Mouse (Mus musculus) MEL (cell line): ENCODE results near the gene Llgl2. TPM values are rescaled to one million over a fixed set of nuclear protein-coding genes. Genes with fewer than 3 reads are reported as not detected.

ENCODE experiments used
- DNase-seq: peaks from one replicate; pipeline ENCODE4 v3.0.0; 2011; ENCODE audit warnings: low read depth, low spot score
- H3K27ac ChIP-seq: 2 replicates; pipeline ENCODE4 v1.5.1; 2012; ENCODE audit warnings: low read depth, mild to moderate bottlenecking, control low read depth, low read length, moderate library complexity; ENCODE audit not compliant: control insufficient read depth
- H3K27me3 ChIP-seq, 2 experiments: fragments of 150-350 bp in 1 of 2; sonication (generic) in 1 of 2; 2 replicates each; pipeline ENCODE4 v1.6.1; 2012; ENCODE audit warnings: low read length in 2 of 2, mild to moderate bottlenecking in 2 of 2, improper control_type of control experiment in 1 of 2, moderate library complexity in 1 of 2; ENCODE audit not compliant: insufficient read depth in 2 of 2, control insufficient read depth in 1 of 2
- H3K36me3 ChIP-seq, 2 experiments: 2 replicates each; pipeline ENCODE4 v1.6.1; 2012 to 2014; ENCODE audit warnings: low read length in 2 of 2, improper control_type of control experiment in 1 of 2, inconsistent platforms in 1 of 2, mild to moderate bottlenecking in 1 of 2; ENCODE audit not compliant: insufficient read depth in 2 of 2, control insufficient read depth in 1 of 2
- H3K4me1 ChIP-seq, 2 experiments: fragments of 150-350 bp in 1 of 2; sonication (generic) in 1 of 2; 2 replicates each; pipeline ENCODE4 v1.6.1; 2012; ENCODE audit warnings: low read length in 2 of 2, improper control_type of control experiment in 1 of 2, mild to moderate bottlenecking in 1 of 2; ENCODE audit not compliant: insufficient read depth in 2 of 2, control insufficient read depth in 1 of 2
- H3K4me3 ChIP-seq, 2 experiments: fragments of 150-350 bp in 1 of 2; sonication (generic) in 1 of 2; 2 replicates each; pipeline ENCODE4 v1.5.1; 2012; ENCODE audit warnings: low read depth in 2 of 2, low read length in 2 of 2, mild to moderate bottlenecking in 2 of 2, moderate library complexity in 2 of 2, control low read depth in 1 of 2, improper control_type of control experiment in 1 of 2; ENCODE audit not compliant: control insufficient read depth in 1 of 2, insufficient read depth in 1 of 2
- H3K79me2 ChIP-seq: 2 replicates; pipeline ENCODE4 v1.6.1; 2012; ENCODE audit warnings: mild to moderate bottlenecking, low read length, moderate library complexity; ENCODE audit not compliant: control insufficient read depth, poor library complexity, insufficient read depth
- H3K9ac ChIP-seq: 2 replicates; pipeline ENCODE4 v1.6.1; 2012; ENCODE audit warnings: low read depth, mild to moderate bottlenecking, control low read depth, low read length, moderate library complexity; ENCODE audit not compliant: control insufficient read depth, poor library complexity, severe bottlenecking
- H3K9me3 ChIP-seq: fragments of 150-350 bp; sonication (generic); replicated peaks from 2 replicates; pipeline ENCODE4 v1.6.1; 2012; ENCODE audit warnings: mild to moderate bottlenecking, low read length, improper control_type of control experiment, moderate library complexity; ENCODE audit not compliant: insufficient read depth
- BHLHE40 ChIP-seq: IDR thresholded peaks from 2 replicates; pipeline ENCODE4 v1.6.1; 2012; ENCODE audit warnings: low read depth, mild to moderate bottlenecking, inconsistent platforms, low read length, improper control_type of control experiment, borderline replicate concordance
- CHD1 ChIP-seq: IDR thresholded peaks from 2 replicates; pipeline ENCODE4 v1.6.1; 2012; ENCODE audit warnings: low read depth, mild to moderate bottlenecking, inconsistent platforms, low read length, improper control_type of control experiment
- CHD2 ChIP-seq: IDR thresholded peaks from 2 replicates; pipeline ENCODE4 v1.6.1; 2011; ENCODE audit warnings: low read length, improper control_type of control experiment
- CTCF ChIP-seq, 3 experiments: IDR thresholded peaks in 2 of 3; conservative IDR thresholded peaks in 1 of 3; 2 replicates each; pipeline ENCODE4 v1.5.1; 2011 to 2012; ENCODE audit warnings: low read length in 3 of 3, low read depth in 2 of 3, mild to moderate bottlenecking in 2 of 3, improper control_type of control experiment in 1 of 3, inconsistent platforms in 1 of 3, mixed read lengths in 1 of 3, moderate library complexity in 1 of 3; ENCODE audit not compliant: control insufficient read depth in 1 of 3, insufficient read depth in 1 of 3, poor library complexity in 1 of 3, severe bottlenecking in 1 of 3
- ELF1 ChIP-seq: IDR thresholded peaks from 2 replicates; pipeline ENCODE4 v1.6.1; 2014; ENCODE audit warnings: low read depth, mild to moderate bottlenecking, inconsistent platforms, low read length, improper control_type of control experiment, moderate library complexity
- EP300 ChIP-seq, 2 experiments: IDR thresholded peaks; 2 replicates each; pipeline ENCODE4 v1.6.1; 2011; ENCODE audit warnings: improper control_type of control experiment in 2 of 2, low read length in 2 of 2, low read depth in 1 of 2, mild to moderate bottlenecking in 1 of 2
- ETS1 ChIP-seq: IDR thresholded peaks from 2 replicates; pipeline ENCODE4 v1.6.1; 2012; ENCODE audit warnings: low read depth, mild to moderate bottlenecking, inconsistent platforms, low read length, improper control_type of control experiment, moderate library complexity
- MAX ChIP-seq: IDR thresholded peaks from 2 replicates; pipeline ENCODE4 v1.6.1; 2011; ENCODE audit warnings: low read length, improper control_type of control experiment
- MEF2A ChIP-seq: IDR thresholded peaks from 2 replicates; pipeline ENCODE4 v1.6.1; 2014; ENCODE audit warnings: low read depth, mild to moderate bottlenecking, inconsistent platforms, low read length, improper control_type of control experiment; ENCODE audit not compliant: poor library complexity, insufficient replicate concordance, severe bottlenecking; ENCODE audit errors: extremely low read depth
- NRF1 ChIP-seq: IDR thresholded peaks from 2 replicates; pipeline ENCODE4 v1.6.1; 2014; ENCODE audit warnings: low read depth, mild to moderate bottlenecking, inconsistent platforms, low read length, improper control_type of control experiment, moderate library complexity; ENCODE audit not compliant: poor library complexity, insufficient read depth, severe bottlenecking
- POLR2A ChIP-seq, 2 experiments: IDR thresholded peaks; 2 replicates each; pipeline ENCODE4 v1.6.1; 2011 to 2012; ENCODE audit warnings: low read length in 2 of 2, mild to moderate bottlenecking in 2 of 2, control low read depth in 1 of 2, improper control_type of control experiment in 1 of 2, low read depth in 1 of 2, moderate library complexity in 1 of 2; ENCODE audit not compliant: control insufficient read depth in 1 of 2, insufficient read depth in 1 of 2, poor library complexity in 1 of 2
- POLR2AphosphoS2 ChIP-seq: IDR thresholded peaks from 2 replicates; pipeline ENCODE4 v1.6.1; 2011; ENCODE audit warnings: low read length, improper control_type of control experiment
- POLR2AphosphoS5 ChIP-seq: IDR thresholded peaks from 2 replicates; pipeline ENCODE4 v1.6.1; 2012; ENCODE audit warnings: low read depth, borderline replicate concordance, mild to moderate bottlenecking, inconsistent platforms, low read length, moderate library complexity, mixed read lengths
- SIN3A ChIP-seq: IDR thresholded peaks from 2 replicates; pipeline ENCODE4 v1.6.1; 2012; ENCODE audit warnings: low read length, improper control_type of control experiment, inconsistent platforms
- SMC3 ChIP-seq: IDR thresholded peaks from 2 replicates; pipeline ENCODE4 v1.6.1; 2011; ENCODE audit warnings: low read depth, low read length, improper control_type of control experiment
- TAL1 ChIP-seq: IDR thresholded peaks from 2 replicates; pipeline ENCODE4 v1.6.1; 2012; ENCODE audit warnings: mild to moderate bottlenecking, inconsistent platforms, low read length, moderate library complexity, mixed read lengths
- TBP ChIP-seq: IDR thresholded peaks from 2 replicates; pipeline ENCODE4 v1.8.0; 2011; ENCODE audit warnings: low read depth, low read length, improper control_type of control experiment
- UBTF ChIP-seq: IDR thresholded peaks from 2 replicates; pipeline ENCODE4 v1.6.1; 2012; ENCODE audit warnings: low read depth, mild to moderate bottlenecking, inconsistent platforms, low read length, improper control_type of control experiment, moderate library complexity, borderline replicate concordance; ENCODE audit not compliant: insufficient read depth
- ZC3H11A ChIP-seq: IDR thresholded peaks from 2 replicates; pipeline ENCODE4 v1.6.1; 2012; ENCODE audit warnings: low read depth, mild to moderate bottlenecking, inconsistent platforms, low read length, improper control_type of control experiment
- ZNF384 ChIP-seq: IDR thresholded peaks from 2 replicates; pipeline ENCODE4 v1.6.1; 2012; ENCODE audit warnings: low read depth, mild to moderate bottlenecking, inconsistent platforms, low read length, improper control_type of control experiment
- polyA plus RNA-seq, 2 experiments: library from polyadenylated mRNA; stranded (reverse) in 1 of 2; unstranded in 1 of 2; fragments of >175 nt in 1 of 2; fragments of >200 nt in 1 of 2; gene quantifications; 2 replicates each; pipeline versions ENCODE4 v1.2.1 to v1.2.4; 2012; ENCODE audit warnings: low replicate concordance in 2 of 2, low read depth in 1 of 2; ENCODE audit not compliant: insufficient read length in 2 of 2, insufficient read depth in 1 of 2, missing spikeins in 1 of 2
- total RNA-seq: library from RNA; depleted of rRNA; stranded (reverse); fragments of 300-350 nt; gene quantifications from 2 replicates; pipeline ENCODE4 v1.2.3, GENCODE M21; 2012

Llgl2 gene
- total and polyA plus RNA-seq, 3 experiments, result 15.9 to 22.6 TPM; not detected in 1

DNA sequence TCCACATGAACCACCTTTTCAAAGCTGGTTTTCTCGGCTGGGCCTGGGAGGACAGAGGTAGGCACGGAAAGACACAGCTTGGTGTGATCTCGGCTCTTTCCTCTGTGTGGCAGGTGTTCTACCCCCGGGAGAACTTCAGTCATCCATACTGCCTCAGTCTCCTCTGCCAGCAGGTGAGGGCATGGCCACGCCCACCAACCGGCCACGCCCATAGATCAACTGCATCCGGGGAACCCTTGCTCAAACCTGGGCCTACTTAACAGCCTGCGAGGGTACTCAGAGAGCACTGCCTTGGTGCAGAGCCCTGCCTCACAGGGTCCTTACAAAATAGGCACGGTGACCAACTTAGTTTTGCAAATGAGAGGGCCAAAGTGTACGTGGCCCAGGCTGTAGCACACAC, 61.4 kb downstream of the Llgl2 start:
- Histone ChIP-seq H3K36me3 (no peaks in the 10 kb centered on the region), H3K9me3 (no peaks in the 10 kb centered on the region), H3K27ac (no peak overlapping the region), H3K79me2 (no peaks in the 10 kb centered on the region), H3K27me3 (no peaks in the 10 kb centered on the region), H3K4me3 (no peak overlapping the region), H3K4me1 (no peaks in the 10 kb centered on the region), H3K9ac (no peak overlapping the region)
- no peak for DNase-seq
- TF ChIP-seq MEF2A, result no peak
- TF ChIP-seq SIN3A, result no peak
- no peak for TF ChIP-seq ZNF384
- TF ChIP-seq TAL1, result no peak
- TF ChIP-seq UBTF, result no peak
- TF ChIP-seq POLR2AphosphoS5, result no peak
- no peak for TF ChIP-seq ZC3H11A
- no peak for TF ChIP-seq MAX
- no peak for TF ChIP-seq POLR2AphosphoS2
- TF ChIP-seq CHD2, result no peak
- no peak for TF ChIP-seq CHD1
- TF ChIP-seq NRF1, result no peak
- no peak for TF ChIP-seq CTCF (IDR thresholded peaks at IDR 0.05 in 2 of 3, conservative IDR thresholded peaks at IDR 0.05 in 1 of 3; ENCODE audit: control insufficient read depth in 1 of 3, insufficient read depth in 1 of 3, low read depth in 2 of 3, low read length in 3 of 3, poor library complexity in 1 of 3, severe bottlenecking in 1 of 3)
- TF ChIP-seq POLR2A (IDR thresholded peaks at IDR 0.05; ENCODE audit: control insufficient read depth in 1 of 2, insufficient read depth in 1 of 2, low read depth in 1 of 2, low read length in 2 of 2, poor library complexity in 1 of 2), result no peak
- no peak for TF ChIP-seq TBP
- no peak for TF ChIP-seq BHLHE40
- TF ChIP-seq SMC3, result no peak
- no peak for TF ChIP-seq ETS1

DNA sequence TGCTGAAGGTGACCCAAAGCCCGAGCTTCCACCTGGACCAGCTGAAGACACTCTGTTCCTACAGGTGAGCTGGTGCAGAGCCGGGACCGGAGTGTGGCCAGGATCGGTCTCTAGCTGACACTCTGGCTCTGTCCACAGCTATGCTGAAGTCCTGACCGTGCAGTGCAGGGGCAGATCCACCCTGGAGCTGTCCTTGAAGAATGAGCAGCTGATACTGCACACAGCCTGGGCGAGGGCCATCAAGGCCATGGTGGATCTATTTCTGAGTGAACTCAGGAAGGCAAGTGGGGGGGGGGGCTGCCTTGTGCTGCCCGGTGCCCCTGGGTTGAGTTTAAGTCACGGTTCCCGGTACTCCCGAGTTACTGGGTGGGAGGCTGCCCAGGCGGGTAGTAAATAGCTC, 62.6 kb downstream of the Llgl2 start:
- Histone ChIP-seq H3K4me1 (no peaks in the 10 kb centered on the region), H3K4me3 (no peak overlapping the region), H3K9ac (no peak overlapping the region), H3K27ac (no peak overlapping the region), H3K9me3 (no peaks in the 10 kb centered on the region), H3K27me3 (no peaks in the 10 kb centered on the region), H3K36me3 (no peaks in the 10 kb centered on the region), H3K79me2 (no peaks in the 10 kb centered on the region)
- no peak for DNase-seq
- TF ChIP-seq ELF1, result no peak
- no peak for TF ChIP-seq EP300 (IDR thresholded peaks at IDR 0.05; ENCODE audit: low read depth in 1 of 2, low read length in 2 of 2)
